Mouse (Mus musculus) stomach, postnatal 0 days (tissue): ENCODE measurements around the gene Kcnc4. TPM values are rescaled to one million over a fixed set of nuclear protein-coding genes. Genes with fewer than 3 reads are reported as not detected.

Experiments used
- ATAC-seq: fragments of 200-750 bp; cut with Nextera tagmentation; 2 replicates; pipeline ENCODE4 v1.8.0; 2017; ENCODE audit not compliant: low FRiP score, low TSS enrichment
- DNase-seq: peaks from one replicate; pipeline ENCODE4 v3.0.0-alpha.2; 2016; ENCODE audit warnings: low spot score
- H3K27ac ChIP-seq: fragments of 300-500 bp; sonication (generic); replicated peaks from 2 replicates; pipeline ENCODE4 v1.5.1; 2014; ENCODE audit warnings: mild to moderate bottlenecking, control low read depth
- H3K27me3 ChIP-seq: fragments of 300-500 bp; sonication (generic); 2 replicates; pipeline ENCODE4 v1.6.1; 2014; ENCODE audit warnings: low read length; ENCODE audit not compliant: control insufficient read depth, insufficient read depth
- H3K36me3 ChIP-seq: fragments of 300-500 bp; sonication (generic); 2 replicates; pipeline ENCODE4 v1.6.1; 2014; ENCODE audit warnings: low read length, mixed read lengths; ENCODE audit not compliant: control insufficient read depth, insufficient read depth
- H3K4me1 ChIP-seq: fragments of 300-500 bp; sonication (generic); replicated peaks from 2 replicates; pipeline ENCODE4 v1.6.1; 2014; ENCODE audit warnings: antibody characterized with exemption; ENCODE audit not compliant: control insufficient read depth, insufficient read depth
- H3K4me2 ChIP-seq: fragments of 300-500 bp; sonication (generic); replicated peaks from 2 replicates; pipeline ENCODE4 v1.6.1; 2014; ENCODE audit warnings: low read depth, mild to moderate bottlenecking, control low read depth, moderate library complexity
- H3K4me3 ChIP-seq: fragments of 300-500 bp; sonication (generic); 2 replicates; pipeline ENCODE4 v1.5.1; 2014; ENCODE audit warnings: low read depth, low read length, control low read depth
- H3K9ac ChIP-seq: fragments of 300-500 bp; sonication (generic); 2 replicates; pipeline ENCODE4 v1.6.1; 2014; ENCODE audit warnings: mild to moderate bottlenecking, low read length, control low read depth, mixed read lengths
- H3K9me3 ChIP-seq: fragments of 300-500 bp; sonication (generic); 2 replicates; pipeline ENCODE4 v1.6.1; 2016; ENCODE audit warnings: low read length; ENCODE audit not compliant: control insufficient read depth
- CTCF ChIP-seq: IDR thresholded peaks from 2 replicates; pipeline ENCODE4 v1.5.1; 2016; ENCODE audit warnings: antibody characterized with exemption, low read depth, mild to moderate bottlenecking, moderate library complexity
- EP300 ChIP-seq: optimal IDR thresholded peaks from 2 replicates; pipeline ENCODE3; 2016; ENCODE audit warnings: antibody characterized with exemption
- WGBS: fragments of 180-500 bp; shearing (Covaris S2); extraction: QIAGEN DNeasy Blood & Tissue Kit; methylation state at CpG from one replicate; pipeline ENCODE4 v1.1.7; 2014; 5-methylcytosine and 5-hydroxymethylcytosine counted together
- polyA plus RNA-seq: library from polyadenylated mRNA; unstranded; fragments of >200 nt; fragmentation: Nextera tagmentation; extraction: Ambion mirVana; gene quantifications from 2 replicates; pipeline ENCODE4 v1.2.1, GENCODE M21; 2015

Kcnc4 gene
- polyA plus RNA-seq, 1 experiment from 2014 or later = 0.12 TPM

- no peak for TF ChIP-seq CTCF
- TF ChIP-seq EP300 = no peak
- DNase-seq (no peak), ATAC-seq (no peak)
- no peak overlapping the region for H3K4me3 ChIP-seq
- no peak overlapping the region for H3K27ac ChIP-seq
- H3K9ac ChIP-seq = no peak overlapping the region
- no peaks in the 10 kb centered on the region for H3K36me3 ChIP-seq
- 64% methylated on average over 4 of the region's 4 CpGs for WGBS
- H3K4me2 ChIP-seq = no peak overlapping the region
- H3K27me3 ChIP-seq = peaks cover 17% of the 10 kb centered on the region; the same call in 1 of the 2 replicates
- 0 out of 2 replicates have a peak, but pooled peaks cover 3% of the 10 kb centered on the region for H3K4me1 ChIP-seq
- H3K9me3 ChIP-seq = no peaks in the 10 kb centered on the region
Observed at GRCm38 (mm10) chr3:107454280-107454679, 5.1 kb downstream of the Kcnc4 start.

GRCm38 (mm10) chr3:107446822-107447221 is 12.5 kb downstream of the Kcnc4 start:
- H3K36me3 ChIP-seq = no peaks in the 10 kb centered on the region
- no peak for TF ChIP-seq CTCF
- no peak for TF ChIP-seq EP300
- 64% methylated on average over 3 of the region's 3 CpGs for WGBS
- DNase-seq (peak; percentile 28), ATAC-seq (peak; percentile 89)
- H3K9me3 ChIP-seq = no peaks in the 10 kb centered on the region
- H3K27me3 ChIP-seq = no peaks in the 10 kb centered on the region
- H3K9ac ChIP-seq = no peak overlapping the region
- no peak overlapping the region for H3K4me3 ChIP-seq
- H3K27ac ChIP-seq = no peak overlapping the region
- H3K4me2 ChIP-seq = no peak overlapping the region
- H3K4me1 ChIP-seq = no peaks in the 10 kb centered on the region

GRCm38 (mm10) chr3:107443866-107444265 is 15.5 kb downstream of the Kcnc4 start:
- Histone ChIP-seq H3K36me3 (no peaks in the 10 kb centered on the region), H3K9me3 (no peaks in the 10 kb centered on the region), H3K27me3 (0 out of 2 replicates have a peak, but pooled peaks cover 2% of the 10 kb centered on the region), H3K4me2 (no peak overlapping the region), H3K9ac (no peak overlapping the region), H3K27ac (no peak overlapping the region), H3K4me1 (no peaks in the 10 kb centered on the region), H3K4me3 (no peak overlapping the region)
- 79% methylated on average over 5 of the region's 5 CpGs for WGBS
- DNase-seq (no peak), ATAC-seq (no peak)
- TF ChIP-seq EP300 (no peak), CTCF (no peak)

GRCm38 (mm10) chr3:107442191-107442590 is 17.2 kb downstream of the Kcnc4 start:
- ATAC-seq (peak; percentile 47; the same call in 1 of the 2 replicates), DNase-seq (peak; percentile 35)
- no peaks in the 10 kb centered on the region for H3K36me3 ChIP-seq

GRCm38 (mm10) chr3:107441306-107441705 is 18.0 kb downstream of the Kcnc4 start:
- H3K27ac ChIP-seq = no peak overlapping the region
- H3K36me3 ChIP-seq = no peaks in the 10 kb centered on the region
- H3K4me2 ChIP-seq = no peak overlapping the region
- H3K4me3 ChIP-seq = no peak overlapping the region
- ATAC-seq = no peak
- WGBS = 68% methylated on average over 8 of the region's 8 CpGs
- no peak for DNase-seq
- TF ChIP-seq CTCF (no peak), EP300 (no peak)
- H3K9ac ChIP-seq = no peak overlapping the region
- H3K4me1 ChIP-seq = no peaks in the 10 kb centered on the region
- no peaks in the 10 kb centered on the region for H3K9me3 ChIP-seq
- H3K27me3 ChIP-seq = 0 out of 2 replicates have a peak, but pooled peaks cover 2% of the 10 kb centered on the region

More at GRCm38 (mm10) chr3:107442191-107442590, 17.2 kb downstream of the Kcnc4 start:
- Histone ChIP-seq H3K4me3 (no peak overlapping the region), H3K27me3 (0 out of 2 replicates have a peak, but pooled peaks cover 2% of the 10 kb centered on the region), H3K27ac (no peak overlapping the region), H3K4me1 (no peaks in the 10 kb centered on the region), H3K4me2 (no peak overlapping the region), H3K9ac (no peak overlapping the region), H3K9me3 (no peaks in the 10 kb centered on the region)
- TF ChIP-seq EP300 = no peak
- TF ChIP-seq CTCF = no peak
- 59% methylated on average over 11 of the region's 11 CpGs for WGBS

GRCm38 (mm10) chr3:107439280-107439679 is 20.1 kb downstream of the Kcnc4 start:
- Histone ChIP-seq H3K9me3 (no peaks in the 10 kb centered on the region), H3K4me1 (no peaks in the 10 kb centered on the region), H3K36me3 (no peaks in the 10 kb centered on the region), H3K4me2 (no peak overlapping the region), H3K27me3 (0 out of 2 replicates have a peak, but pooled peaks cover 2% of the 10 kb centered on the region), H3K4me3 (no peak overlapping the region), H3K9ac (no peak overlapping the region), H3K27ac (no peak overlapping the region)
- WGBS = 85% methylated on average over 11 of the region's 11 CpGs
- ATAC-seq (no peak), DNase-seq (no peak)
- TF ChIP-seq EP300 = no peak
- TF ChIP-seq CTCF = no peak
